Mouse (Mus musculus): Measurements from ENCODE around the gene Zfp879.

Gene Zfp879

DNA sequence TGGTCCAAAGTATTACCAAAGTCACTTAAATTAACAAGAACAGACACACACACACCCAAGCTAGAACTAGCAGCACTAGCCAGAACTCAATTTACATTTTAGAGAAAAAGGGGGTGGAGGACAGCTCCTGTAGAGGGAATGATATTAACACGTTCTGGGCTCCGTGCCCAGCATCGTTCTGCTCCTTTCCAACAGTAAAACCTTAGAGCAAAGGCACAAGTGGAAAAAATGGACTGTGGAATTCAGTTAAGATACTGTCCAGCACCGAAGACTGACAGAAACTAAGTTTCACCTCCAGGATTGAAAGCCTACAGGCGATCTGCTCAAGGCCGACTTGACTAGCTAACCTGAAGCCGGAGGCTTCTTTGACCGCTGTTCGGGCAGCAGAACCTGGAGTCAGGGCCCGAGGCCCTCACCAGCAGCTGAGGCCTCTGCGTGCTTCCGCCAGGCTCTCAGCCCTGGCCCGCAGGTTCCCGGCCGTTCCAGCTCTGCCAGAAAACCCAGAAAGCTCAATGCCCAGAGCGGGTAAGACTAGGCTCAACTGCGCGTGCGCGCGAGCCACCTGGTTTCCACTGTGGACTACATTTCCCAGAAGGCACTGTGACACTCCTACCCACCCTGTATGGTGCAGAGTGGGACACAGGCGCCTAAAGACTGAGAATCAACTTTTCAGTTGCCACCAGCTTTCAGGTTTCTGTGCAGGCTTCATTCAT is at the start of gene Zfp879:
Zfp879 (minus strand) TSS at position 530 of the 713 bp plus-strand sequence.
- in situ Hi-C loops (cut with MboI; ENCODE audit: low pct_unique_long_range_greater_than_20kb in 1 of 2, low sequenced_read_pairs in 2 of 2, unreplicated experiment in 1 of 2) = no loop called here

DNA sequence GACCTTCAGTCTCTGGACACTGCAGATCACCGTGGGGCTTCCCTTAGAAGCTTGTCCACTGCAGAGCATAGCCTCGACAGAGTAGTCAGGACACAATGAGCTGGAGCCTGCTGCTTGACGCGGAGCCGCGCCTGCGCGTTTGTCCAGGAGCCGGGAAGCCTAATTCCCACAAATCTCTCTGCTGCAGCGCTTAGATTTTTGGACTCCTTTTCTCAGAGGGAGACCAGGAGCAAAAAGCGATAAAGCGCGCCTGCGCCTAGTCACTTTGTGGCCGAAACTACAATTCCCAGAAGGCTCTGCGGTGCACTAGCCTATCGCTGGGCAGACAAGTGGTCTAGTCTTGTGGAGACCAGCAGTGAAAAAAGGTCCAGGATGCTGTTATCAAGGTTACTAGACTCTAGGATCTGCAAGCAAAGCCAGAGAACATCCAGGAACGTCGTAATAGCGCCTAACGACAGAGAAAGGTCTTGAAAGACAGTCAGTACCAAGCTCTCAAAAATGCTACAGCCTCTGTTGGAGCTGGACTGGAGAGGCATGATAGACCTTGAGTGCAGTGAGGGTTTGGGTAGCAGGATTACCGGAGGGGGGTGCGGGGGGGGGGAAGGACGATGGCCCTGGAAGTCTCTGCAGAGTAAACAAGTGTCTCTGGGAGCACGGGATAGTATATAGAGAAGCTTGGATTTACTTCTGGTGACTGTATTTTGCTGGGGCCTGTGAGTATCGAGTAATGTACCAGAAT is 46.2 kb upstream of the Zfp879 start, which contains the start of gene Zfp454:
Zfp454 (minus strand) TSS at position 262 of the 739 bp plus-strand sequence.
- in situ Hi-C loops (cut with MboI; ENCODE audit: low pct_unique_long_range_greater_than_20kb in 1 of 2, low sequenced_read_pairs in 2 of 2, unreplicated experiment in 1 of 2) = no loop called here

DNA sequence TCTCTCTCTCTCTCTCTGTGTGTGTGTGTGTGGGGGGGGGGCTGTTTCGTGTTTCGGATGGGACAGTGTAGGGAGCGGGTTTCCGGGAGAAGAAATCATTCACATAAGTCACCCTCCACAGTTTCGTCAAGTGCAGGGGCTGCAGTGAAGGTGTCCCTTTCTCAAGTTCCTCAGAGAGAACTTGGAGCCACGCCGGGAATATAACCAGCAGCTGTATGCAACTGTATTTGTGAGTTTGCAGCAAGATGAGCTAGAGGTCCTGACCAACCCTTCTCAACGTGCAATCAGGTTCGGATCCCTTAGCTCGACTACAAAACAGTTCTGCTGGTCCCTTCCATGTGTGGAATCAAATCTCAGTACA is 45.6 kb upstream of the Zfp879 start:
- in situ Hi-C loops (cut with MboI; ENCODE audit: low pct_unique_long_range_greater_than_20kb in 1 of 2, low sequenced_read_pairs in 2 of 2, unreplicated experiment in 1 of 2) = no loop called here

DNA sequence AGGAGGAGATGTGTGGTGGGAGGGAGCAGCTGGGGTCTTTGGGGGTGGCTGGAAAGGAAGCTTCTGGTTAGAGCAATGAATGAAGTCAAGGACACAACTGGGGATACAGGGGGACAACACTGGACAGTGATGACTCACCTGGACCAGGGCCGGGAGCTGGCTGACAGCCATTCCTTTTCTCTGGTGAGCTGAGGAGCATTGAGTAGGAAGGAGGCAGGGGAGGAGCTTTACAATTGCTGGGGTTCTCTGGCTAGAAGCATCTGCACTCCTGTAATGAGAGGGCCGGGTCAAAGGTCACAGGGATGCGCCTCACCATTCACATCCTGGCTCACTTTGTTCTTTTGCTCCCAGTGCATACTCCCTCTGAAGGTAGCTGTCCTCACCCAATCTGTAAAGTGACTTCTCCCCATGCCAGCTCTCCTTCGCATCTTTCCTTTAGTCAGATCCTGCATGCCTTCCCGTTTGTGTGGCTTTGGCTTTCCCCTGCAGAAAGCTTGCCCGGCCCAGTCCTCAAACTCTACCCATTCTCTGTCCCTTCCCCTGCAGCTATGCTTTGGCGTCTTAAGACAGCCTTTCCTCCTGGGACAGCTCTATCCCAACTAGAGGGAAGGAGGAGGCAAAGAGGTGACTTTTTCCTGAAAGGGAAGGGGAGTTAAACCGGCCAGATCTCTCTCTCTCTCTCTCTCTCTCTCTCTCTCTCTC is 45.0 kb upstream of the Zfp879 start:
- in situ Hi-C loops (cut with MboI; ENCODE audit: low pct_unique_long_range_greater_than_20kb in 1 of 2, low sequenced_read_pairs in 2 of 2, unreplicated experiment in 1 of 2) = no loop called here

DNA sequence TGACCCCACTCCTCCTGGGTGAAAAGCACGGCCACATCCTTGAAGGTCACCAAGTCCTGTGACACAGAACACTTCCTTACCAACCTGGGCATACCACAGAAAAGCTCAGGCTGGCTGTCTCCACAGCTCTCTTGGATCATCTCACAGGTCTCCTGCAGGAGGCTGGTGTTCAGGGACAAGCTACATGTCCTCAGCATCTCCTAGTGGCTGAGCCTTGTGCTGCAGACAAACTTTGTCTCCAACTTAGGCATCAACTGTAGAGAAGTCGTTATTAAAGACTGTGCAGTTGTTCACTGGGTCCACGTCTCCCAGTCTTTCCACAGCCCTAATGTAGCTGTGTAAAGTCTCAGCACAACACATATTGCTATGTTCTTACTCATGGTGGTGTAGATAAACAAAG is 42.4 kb upstream of the Zfp879 start:
- in situ Hi-C loops (cut with MboI; ENCODE audit: low pct_unique_long_range_greater_than_20kb in 1 of 2, low sequenced_read_pairs in 2 of 2, unreplicated experiment in 1 of 2) = no loop called here

DNA sequence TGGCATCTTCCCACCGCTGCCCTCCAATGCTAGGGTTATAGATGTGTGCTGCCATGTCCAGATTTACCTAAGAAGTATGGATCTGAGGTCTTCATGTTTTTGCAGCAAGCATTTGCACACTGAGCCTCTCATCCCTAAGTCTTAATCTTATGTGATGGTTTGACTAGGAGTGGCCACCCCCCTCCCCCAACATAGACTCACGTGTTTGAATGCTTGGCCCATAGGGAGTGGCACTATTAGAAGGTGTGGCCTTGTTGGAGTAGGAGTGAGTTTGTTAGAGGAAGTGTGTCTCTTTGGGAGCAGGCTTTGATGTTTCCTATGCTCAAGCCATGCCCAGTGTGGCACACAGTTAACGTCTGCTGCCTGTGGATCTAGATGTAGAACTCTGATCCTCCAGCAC is 37.3 kb upstream of the Zfp879 start:
- in situ Hi-C loops (cut with MboI; ENCODE audit: low pct_unique_long_range_greater_than_20kb in 1 of 2, low sequenced_read_pairs in 2 of 2, unreplicated experiment in 1 of 2) = no loop called here

DNA sequence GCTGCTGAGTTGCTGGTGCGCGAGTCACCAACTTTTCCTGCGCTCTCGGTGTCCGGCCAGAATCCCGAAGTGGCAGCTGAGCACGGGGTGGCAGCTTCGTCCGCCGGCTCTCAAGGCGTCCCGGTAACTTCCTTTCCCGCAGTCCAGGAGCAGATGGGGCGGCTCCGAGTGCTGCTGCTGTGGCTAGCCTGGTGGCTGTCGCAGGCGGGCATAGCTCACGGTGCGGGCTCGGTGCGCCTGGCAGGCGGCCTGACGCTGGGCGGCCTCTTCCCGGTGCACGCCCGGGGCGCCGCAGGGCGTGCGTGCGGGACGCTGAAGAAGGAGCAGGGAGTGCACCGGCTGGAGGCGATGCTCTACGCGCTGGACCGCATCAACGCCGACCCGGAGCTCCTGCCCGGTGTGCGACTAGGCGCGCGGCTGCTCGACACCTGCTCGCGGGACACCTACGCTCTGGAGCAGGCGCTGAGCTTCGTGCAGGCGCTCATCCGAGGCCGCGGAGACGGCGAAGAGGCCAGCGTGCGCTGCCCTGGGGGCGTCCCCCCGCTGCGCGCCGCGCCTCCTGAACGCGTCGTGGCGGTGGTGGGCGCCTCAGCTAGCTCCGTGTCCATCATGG is 9.7 kb upstream of the Zfp879 start:
- in situ Hi-C loops (cut with MboI; ENCODE audit: low pct_unique_long_range_greater_than_20kb in 1 of 2, low sequenced_read_pairs in 2 of 2, unreplicated experiment in 1 of 2) = no loop called here

DNA sequence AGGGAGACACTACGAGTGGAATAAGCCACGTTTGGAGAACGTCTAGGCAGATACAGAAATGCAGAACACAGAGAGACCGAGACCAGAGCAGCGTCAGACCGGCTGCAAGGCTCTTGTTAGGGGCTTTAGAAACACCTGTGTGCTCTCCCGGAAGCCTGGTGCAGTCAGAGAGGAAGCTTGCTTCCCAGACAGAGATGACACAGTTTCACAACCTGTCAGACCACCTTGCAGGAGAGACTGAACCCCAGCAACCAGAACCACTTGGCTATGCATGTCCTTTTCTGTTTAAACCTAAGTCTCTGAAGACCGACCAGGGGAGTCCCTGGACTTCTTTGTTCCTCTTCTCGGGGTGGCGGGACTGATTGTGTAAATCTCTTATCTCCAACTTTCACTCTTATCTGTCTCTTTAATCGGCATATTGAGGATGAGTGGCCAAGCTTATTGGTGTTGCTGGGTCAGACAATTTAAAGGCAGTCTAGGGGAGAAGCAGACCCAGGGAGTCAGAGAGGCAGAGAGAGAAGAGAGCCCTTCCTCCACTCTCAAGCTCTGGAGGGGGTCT is 8.9 kb upstream of the Zfp879 start, which contains the start of gene Grm6:
Grm6 (plus strand) TSS at position 509 of the 559 bp plus-strand sequence.
- in situ Hi-C loops (cut with MboI; ENCODE audit: low pct_unique_long_range_greater_than_20kb in 1 of 2, low sequenced_read_pairs in 2 of 2, unreplicated experiment in 1 of 2) = no loop called here

DNA sequence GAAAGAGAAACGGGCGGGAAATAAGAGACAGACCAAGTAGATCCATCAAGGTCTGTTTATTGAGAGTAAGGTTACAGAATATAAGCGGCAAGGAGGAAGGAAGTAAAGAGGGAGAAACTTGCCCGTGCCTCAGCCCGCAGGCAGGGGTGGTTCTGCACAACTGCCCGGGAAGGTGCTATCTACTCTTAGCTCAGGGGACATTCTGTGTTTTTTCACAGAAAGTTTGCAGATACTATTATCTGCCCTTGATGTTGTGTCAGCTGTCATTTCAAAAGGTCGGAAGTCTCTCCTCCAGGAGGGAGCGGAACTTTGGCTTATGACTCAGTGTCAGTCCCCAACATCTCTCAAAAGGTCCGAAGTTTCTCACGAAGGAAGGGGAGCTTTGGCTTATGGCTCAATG is 8.0 kb upstream of the Zfp879 start:
- in situ Hi-C loops (cut with MboI; ENCODE audit: low pct_unique_long_range_greater_than_20kb in 1 of 2, low sequenced_read_pairs in 2 of 2, unreplicated experiment in 1 of 2) = no loop called here

DNA sequence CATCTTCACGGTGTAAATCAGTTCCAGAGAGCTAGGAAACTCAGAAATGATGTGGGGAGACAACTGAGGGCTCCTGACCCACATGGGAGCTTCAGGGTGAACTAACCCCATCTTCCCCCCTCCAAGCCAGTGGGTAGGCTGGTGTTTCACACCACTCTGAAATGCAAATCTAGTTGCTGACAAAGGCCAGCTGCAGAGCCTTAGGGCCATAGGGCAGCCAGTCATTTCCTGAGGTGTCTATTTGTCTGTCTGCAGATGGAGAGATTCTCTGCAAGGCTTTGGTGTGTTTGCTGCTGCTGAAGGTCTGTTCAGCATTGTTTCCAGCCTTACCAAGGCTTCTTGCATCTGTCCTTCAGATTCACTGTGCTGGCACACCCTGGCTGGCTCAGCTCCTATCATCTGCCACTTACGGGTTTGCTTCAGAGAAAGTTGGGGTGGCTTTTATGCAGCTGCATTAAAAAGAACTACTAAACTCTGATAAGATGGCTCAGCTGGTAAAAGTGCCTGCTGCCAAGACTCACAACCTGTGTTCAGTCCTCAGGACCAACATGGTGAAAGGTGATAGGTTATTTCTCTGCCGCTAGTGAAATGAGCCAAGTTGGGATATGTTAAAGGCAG is 7.3 kb upstream of the Zfp879 start:
- in situ Hi-C loops (cut with MboI; ENCODE audit: low pct_unique_long_range_greater_than_20kb in 1 of 2, low sequenced_read_pairs in 2 of 2, unreplicated experiment in 1 of 2) = no loop called here

DNA sequence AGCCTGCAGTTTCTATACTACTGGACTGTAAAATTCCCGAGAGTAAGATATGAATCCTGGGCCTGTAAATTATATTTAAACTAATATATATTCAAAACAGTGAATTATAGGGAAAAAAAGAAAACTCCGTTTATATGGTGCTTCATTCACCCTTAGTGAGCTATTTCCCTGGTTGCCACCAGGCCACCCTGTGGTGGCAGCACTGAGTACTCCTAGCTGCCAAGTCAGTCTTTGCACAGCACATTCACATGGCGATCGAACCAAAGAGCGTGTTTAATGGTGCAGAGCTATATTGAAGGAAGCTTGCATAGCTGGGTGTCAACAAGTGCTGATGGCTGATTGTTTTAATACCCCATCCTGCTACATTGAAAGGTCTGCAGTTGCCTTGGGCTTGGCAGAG is 5.7 kb upstream of the Zfp879 start:
- in situ Hi-C loops (cut with MboI; ENCODE audit: low pct_unique_long_range_greater_than_20kb in 1 of 2, low sequenced_read_pairs in 2 of 2, unreplicated experiment in 1 of 2) = no loop called here

DNA sequence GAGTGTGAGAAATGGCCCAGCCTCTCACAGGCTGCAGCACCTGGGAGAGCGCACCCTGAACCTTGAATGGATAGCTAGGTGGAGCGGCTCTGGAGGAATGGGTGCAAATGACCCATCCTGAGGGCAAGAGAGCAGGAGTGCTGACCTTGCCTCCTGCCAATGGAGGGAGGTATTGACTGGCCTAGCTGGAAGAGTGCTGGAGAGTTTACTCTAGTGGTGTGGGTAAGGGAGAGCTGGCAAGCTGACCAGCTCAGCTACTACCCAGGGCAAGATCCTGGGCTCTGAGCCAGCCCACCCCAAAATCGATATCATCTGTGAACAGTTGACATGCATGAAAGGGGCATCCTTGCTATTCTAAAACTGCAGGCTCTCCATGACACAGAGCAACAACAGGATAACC is 4.6 kb upstream of the Zfp879 start:
- in situ Hi-C loops (cut with MboI; ENCODE audit: low pct_unique_long_range_greater_than_20kb in 1 of 2, low sequenced_read_pairs in 2 of 2, unreplicated experiment in 1 of 2) = no loop called here

DNA sequence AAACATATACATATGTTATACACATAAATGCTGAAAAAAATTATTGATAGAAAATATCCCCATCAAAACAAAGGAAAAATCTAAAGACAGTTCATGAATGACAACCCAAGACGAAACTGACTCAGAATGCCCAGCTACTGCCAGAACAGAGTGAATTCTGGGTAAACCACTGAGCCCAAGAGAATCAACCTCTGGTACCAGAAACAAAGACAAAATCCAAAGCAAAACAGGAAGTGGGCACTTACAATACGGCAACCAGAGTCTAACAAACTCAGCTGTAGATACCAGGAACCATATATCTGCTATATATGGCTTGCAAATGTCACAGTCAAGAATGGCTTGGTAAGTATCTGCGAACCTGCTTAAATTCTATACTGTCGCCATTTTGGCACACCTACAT is 5.6 kb downstream of the Zfp879 start:
- in situ Hi-C loops (cut with MboI; ENCODE audit: low pct_unique_long_range_greater_than_20kb in 1 of 2, low sequenced_read_pairs in 2 of 2, unreplicated experiment in 1 of 2) = no loop called here

DNA sequence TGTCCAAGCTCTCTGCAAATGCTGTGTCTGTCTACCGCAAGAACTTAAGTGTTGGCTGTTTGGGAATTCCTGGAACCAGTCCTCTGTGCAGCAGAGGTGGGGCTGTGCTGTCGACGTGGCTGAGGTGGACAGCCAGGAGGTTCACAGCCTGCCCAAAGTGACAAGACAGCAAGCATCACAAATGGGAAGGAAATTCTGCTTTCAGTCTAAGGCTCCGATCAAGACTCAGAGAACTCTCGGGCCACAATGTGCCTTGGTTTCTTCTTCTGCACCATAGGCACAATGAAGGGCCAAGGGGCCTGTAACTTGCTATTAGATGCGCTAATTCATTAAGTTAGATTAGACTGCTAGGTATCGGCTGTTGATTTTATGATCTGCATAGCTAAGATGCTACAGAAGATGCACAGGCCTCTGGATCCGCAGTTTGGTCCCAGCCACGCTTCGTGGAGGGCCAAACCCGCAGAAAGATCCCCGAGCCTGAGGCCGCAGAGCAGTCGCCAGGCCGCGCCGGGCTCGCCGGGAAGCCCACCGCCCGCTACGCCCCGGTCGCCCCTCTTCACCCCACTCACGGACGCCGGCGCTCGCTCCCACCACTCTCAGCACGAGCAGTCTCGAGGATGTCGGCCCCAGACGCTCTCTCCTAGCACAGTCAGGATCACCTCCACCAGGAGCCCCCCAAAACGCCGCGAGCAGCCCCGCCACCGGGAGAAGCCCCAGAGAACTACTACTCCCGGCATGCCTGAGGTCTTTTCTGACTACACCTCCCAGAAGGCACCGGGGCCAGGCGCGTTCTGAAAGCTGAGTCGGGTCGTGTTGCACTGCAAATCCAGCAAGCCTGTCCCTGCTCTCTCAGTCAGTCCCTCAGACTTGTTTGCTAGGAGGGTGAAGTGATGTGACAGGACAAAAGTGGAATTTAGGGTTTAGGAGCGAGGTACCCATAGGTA is 14.1 kb downstream of the Zfp879 start, which contains the start of gene Zfp354c:
Zfp354c (minus strand) TSS at position 715 of the 944 bp plus-strand sequence.
- in situ Hi-C loops (cut with MboI; ENCODE audit: low pct_unique_long_range_greater_than_20kb in 1 of 2, low sequenced_read_pairs in 2 of 2, unreplicated experiment in 1 of 2) = no loop called here

DNA sequence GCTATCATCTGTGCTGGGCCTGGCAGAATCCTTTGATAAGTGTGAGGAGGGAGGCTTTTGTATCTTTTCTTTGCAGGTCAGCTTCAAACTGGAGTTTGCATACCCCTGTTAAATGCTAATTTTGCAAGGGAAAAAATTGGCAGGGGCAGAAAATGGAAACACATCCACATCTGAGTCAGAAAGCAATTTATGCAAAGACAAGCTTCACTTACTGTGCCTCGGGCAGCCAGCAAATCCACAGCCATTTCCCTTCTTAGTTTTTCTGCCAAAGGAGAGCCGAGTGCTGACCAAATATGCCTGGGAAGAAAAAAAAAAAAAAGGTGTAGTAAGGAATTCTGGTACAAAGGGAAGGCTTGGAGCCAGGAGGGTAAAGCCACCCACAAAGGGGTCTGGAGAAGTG is 15.1 kb downstream of the Zfp879 start:
- in situ Hi-C loops (cut with MboI; ENCODE audit: low pct_unique_long_range_greater_than_20kb in 1 of 2, low sequenced_read_pairs in 2 of 2, unreplicated experiment in 1 of 2) = no loop called here

DNA sequence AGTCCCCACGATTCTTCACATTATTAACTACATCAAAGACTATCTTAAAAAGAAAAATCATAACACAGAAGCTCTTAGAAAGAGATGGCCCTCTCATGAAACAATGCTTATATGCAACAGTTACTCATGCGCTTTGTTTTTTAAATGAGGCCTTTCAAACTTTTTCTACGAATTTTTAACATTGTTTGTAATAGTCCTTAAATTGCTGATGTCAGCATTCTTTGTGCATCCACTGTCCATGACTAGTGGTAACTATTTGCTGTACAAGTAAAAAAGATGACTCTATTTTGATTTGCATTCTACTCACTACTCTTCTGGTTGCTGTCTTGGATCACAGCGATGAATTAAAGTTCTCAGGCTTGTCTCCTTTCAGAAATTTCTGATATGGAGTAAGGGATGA is 27.1 kb downstream of the Zfp879 start:
- in situ Hi-C loops (cut with MboI; ENCODE audit: low pct_unique_long_range_greater_than_20kb in 1 of 2, low sequenced_read_pairs in 2 of 2, unreplicated experiment in 1 of 2) = no loop called here

DNA sequence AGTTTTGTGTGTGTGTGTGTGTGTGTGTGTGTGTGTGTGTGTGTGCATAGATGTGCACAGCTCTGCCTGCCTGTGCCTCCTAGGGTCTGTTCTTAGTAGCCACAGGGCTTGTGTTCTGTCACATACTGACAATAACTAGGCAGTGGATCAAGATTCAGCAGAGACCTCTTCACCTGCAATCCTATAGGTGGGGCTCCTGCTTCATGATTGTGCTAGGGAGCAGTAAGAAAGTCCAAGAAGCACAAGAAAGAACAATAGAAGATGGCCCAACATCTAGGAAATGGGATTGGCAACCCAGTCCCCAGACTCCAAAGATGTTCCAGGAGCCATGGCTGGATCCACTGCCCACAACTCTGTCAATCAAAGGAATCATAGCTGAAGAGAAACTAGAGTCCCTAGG is 42.5 kb downstream of the Zfp879 start:
- in situ Hi-C loops (cut with MboI; ENCODE audit: low pct_unique_long_range_greater_than_20kb in 1 of 2, low sequenced_read_pairs in 2 of 2, unreplicated experiment in 1 of 2) = no loop called here

All from mouse embryonic stem cell (cell line).